Mouse (Mus musculus) stomach, adult 2 months (tissue): ENCODE measurements around the gene Mad2l1. TPM values are rescaled to one million over a fixed set of nuclear protein-coding genes. Genes with fewer than 3 reads are reported as not detected.

ENCODE experiments used
- polyA plus RNA-seq: library from polyadenylated mRNA; depleted of rRNA; stranded (reverse); fragments of >200 nt; gene quantifications from 2 replicates; pipeline ENCODE4 v1.2.3, GENCODE M21; 2012; rRNA removed

The Mad2l1 gene
- 0.67 and 0.82 TPM in 2 replicates for polyA plus RNA-seq

DNA sequence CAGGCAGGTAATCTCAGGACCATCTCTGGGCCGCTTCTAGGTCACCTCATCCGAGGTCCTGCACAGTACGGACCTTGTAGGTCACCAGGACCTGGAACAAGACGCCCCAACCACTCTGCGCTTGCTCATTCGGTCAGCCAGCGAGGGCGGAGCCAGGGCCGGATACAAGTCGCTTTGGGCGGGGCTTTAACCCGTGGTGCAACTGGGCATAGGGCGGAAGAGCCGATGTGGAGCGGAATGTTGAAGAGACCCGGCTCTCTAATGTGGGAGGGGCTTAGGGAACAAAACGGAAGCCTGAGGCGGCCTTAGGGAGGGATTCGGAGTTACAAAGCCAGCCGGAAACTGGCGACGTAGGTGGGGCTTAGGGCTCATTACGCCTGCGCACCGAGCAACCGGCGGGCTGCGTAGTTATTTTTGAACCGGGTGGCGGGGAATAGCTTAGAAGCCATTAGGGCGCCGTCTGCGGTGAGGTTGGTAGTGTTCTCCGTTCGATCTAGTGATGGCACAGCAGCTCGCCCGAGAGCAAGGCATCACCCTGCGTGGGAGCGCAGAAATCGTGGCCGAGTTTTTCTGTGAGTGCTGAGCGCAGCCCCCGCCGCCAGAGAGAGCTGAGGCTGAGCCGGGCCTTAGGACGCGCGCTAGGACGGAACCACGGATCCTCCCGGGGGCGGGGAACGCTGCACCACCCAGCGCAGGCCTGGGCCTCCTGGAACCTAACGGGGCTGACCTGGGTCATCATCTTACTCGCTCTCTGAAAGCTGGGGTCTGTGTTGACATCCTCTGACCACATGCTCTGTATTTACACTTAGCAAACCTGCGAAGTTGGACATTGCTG lies at the start of gene Mad2l1:
Gene Mad2l1 (plus strand): TSS at position 363 of the 835 bp plus-strand sequence.

DNA sequence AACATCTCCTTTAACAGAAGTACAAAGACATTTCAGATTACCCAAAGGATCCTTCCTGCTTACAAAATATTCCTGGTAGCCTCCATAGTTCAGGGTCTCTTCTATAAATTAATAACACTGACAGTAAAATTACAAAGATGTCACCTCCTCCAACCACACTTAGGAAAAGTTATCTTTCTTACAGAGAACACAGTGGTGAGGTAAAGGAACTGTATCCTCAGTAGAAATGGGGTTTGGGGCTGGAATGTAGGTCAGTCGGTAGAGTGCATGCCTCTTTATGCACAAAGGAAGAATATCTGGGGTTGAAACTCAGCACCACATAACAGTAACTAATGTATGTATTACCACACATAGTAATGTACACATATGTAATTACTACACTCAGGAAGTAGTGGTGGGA lies 24.8 kb downstream of the Mad2l1 start, which contains the start of gene Vmn1r32:
Gene Vmn1r32 (minus strand): TSS at position 101 of the 400 bp plus-strand sequence.

Other genes starting within 250 kb of the Mad2l1 start
- gene Vmn1r32, start 24.7 kb downstream of the Mad2l1 start, polyA plus RNA-seq, result not detected in 2 replicates
- not detected in 2 replicates for gene Vmn1r33, start 82.9 kb downstream of the Mad2l1 start, polyA plus RNA-seq
- gene Vmn1r34, start 108.5 kb downstream of the Mad2l1 start, polyA plus RNA-seq, result not detected in 2 replicates
- not detected in 2 replicates for gene Vmn1r35, start 150.5 kb downstream of the Mad2l1 start, polyA plus RNA-seq
- gene Vmn1r36, start 183.8 kb downstream of the Mad2l1 start, polyA plus RNA-seq, result not detected in 2 replicates
- gene Vmn1r37, start 194.0 kb downstream of the Mad2l1 start, polyA plus RNA-seq, result not detected in 2 replicates
- gene Vmn1r38, start 247.2 kb downstream of the Mad2l1 start, polyA plus RNA-seq, result not detected in 2 replicates